Mouse (Mus musculus): ENCODE results near the gene Lad1. TPM values are rescaled to one million over a fixed set of nuclear protein-coding genes. Genes with fewer than 3 reads are reported as not detected.

Lad1 gene
- total and polyA plus RNA-seq, 2 experiments from 2014 or later, result 0.40 to 0.81 TPM

GRCm38 (mm10) chr1:135813687-135814395, 4.6 kb upstream of the Lad1 start:
- H3K4me1 ChIP-seq (ENCODE audit: insufficient read depth), result no peaks in the 10 kb centered on the region
- WGBS, result 79% methylated on average over 5 of the region's 5 CpGs
- no peak overlapping the region for H3K9ac ChIP-seq
- TF ChIP-seq CTCF (IDR thresholded peaks at IDR 0.05; ENCODE audit: low read depth), result no peak
- H3K4me3 ChIP-seq (ENCODE audit: low read depth, low read length), result no peak overlapping the region
- H3K4me2 ChIP-seq (ENCODE audit: low read depth), result no peak overlapping the region
- no peaks in the 10 kb centered on the region for H3K36me3 ChIP-seq (ENCODE audit: insufficient read depth)
- H3K27ac ChIP-seq (ENCODE audit: low read depth, low read length), result no peak overlapping the region
- H3K9me3 ChIP-seq (ENCODE audit: low read length), result no peaks in the 10 kb centered on the region
- no peak for ATAC-seq
- H3K27me3 ChIP-seq (ENCODE audit: insufficient read depth, low read length), result peaks cover 14% of the 10 kb centered on the region; the same call in 1 of the 2 replicates
- no peak for DNase-seq

- Histone ChIP-seq H3K9ac (no peak overlapping the region), H3K4me2 (ENCODE audit: low read depth) (no peak overlapping the region), H3K36me3 (ENCODE audit: insufficient read depth) (no peaks in the 10 kb centered on the region), H3K27me3 (ENCODE audit: insufficient read depth, low read length) (peaks cover 18% of the 10 kb centered on the region), H3K9me3 (ENCODE audit: low read length) (no peaks in the 10 kb centered on the region), H3K4me1 (ENCODE audit: insufficient read depth) (no peaks in the 10 kb centered on the region), H3K27ac (ENCODE audit: low read depth, low read length) (no peak overlapping the region), H3K4me3 (ENCODE audit: low read depth, low read length) (no peak overlapping the region)
- ATAC-seq, result no peak
- no peak for TF ChIP-seq CTCF (IDR thresholded peaks at IDR 0.05; ENCODE audit: low read depth)
- WGBS, result 73% methylated on average over 5 of the region's 5 CpGs
- DNase-seq, result no peak
Observed at GRCm38 (mm10) chr1:135814531-135814930, 3.9 kb upstream of the Lad1 start.

GRCm38 (mm10) chr1:135817595-135817994, 803 bp upstream of the Lad1 start:
- 75% methylated on average over 4 of the region's 4 CpGs for WGBS
- H3K9me3 ChIP-seq (ENCODE audit: low read length), result no peaks in the 10 kb centered on the region
- peaks cover 24% of the 10 kb centered on the region for H3K27me3 ChIP-seq (ENCODE audit: insufficient read depth, low read length)
- DNase-seq (no peak), ATAC-seq (no peak)
- TF ChIP-seq CTCF (IDR thresholded peaks at IDR 0.05; ENCODE audit: low read depth), result no peak
- H3K4me2 ChIP-seq (ENCODE audit: low read depth), result no peak overlapping the region
- no peak overlapping the region for H3K4me3 ChIP-seq (ENCODE audit: low read depth, low read length)
- no peak overlapping the region for H3K9ac ChIP-seq
- H3K36me3 ChIP-seq (ENCODE audit: insufficient read depth), result no peaks in the 10 kb centered on the region
- H3K4me1 ChIP-seq (ENCODE audit: insufficient read depth), result no peaks in the 10 kb centered on the region
- H3K27ac ChIP-seq (ENCODE audit: low read depth, low read length), result no peak overlapping the region

- WGBS, result 89% methylated on average over 10 of the region's 10 CpGs
- Histone ChIP-seq H3K36me3 (ENCODE audit: insufficient read depth) (no peaks in the 10 kb centered on the region), H3K4me1 (ENCODE audit: insufficient read depth) (no peaks in the 10 kb centered on the region), H3K9me3 (ENCODE audit: low read length) (no peaks in the 10 kb centered on the region), H3K27me3 (ENCODE audit: insufficient read depth, low read length) (peaks cover 24% of the 10 kb centered on the region), H3K4me3 (ENCODE audit: low read depth, low read length) (no peak overlapping the region), H3K4me2 (ENCODE audit: low read depth) (no peak overlapping the region), H3K27ac (ENCODE audit: low read depth, low read length) (no peak overlapping the region), H3K9ac (no peak overlapping the region)
- ATAC-seq, result no peak
- TF ChIP-seq CTCF (IDR thresholded peaks at IDR 0.05; ENCODE audit: low read depth), result no peak
- DNase-seq, result no peak
Observed at GRCm38 (mm10) chr1:135820071-135820470, 1.7 kb downstream of the Lad1 start.

GRCm38 (mm10) chr1:135820736-135821364, 2.5 kb downstream of the Lad1 start:
- Histone ChIP-seq H3K4me2 (ENCODE audit: low read depth) (no peak overlapping the region), H3K4me3 (ENCODE audit: low read depth, low read length) (no peak overlapping the region), H3K9me3 (ENCODE audit: low read length) (no peaks in the 10 kb centered on the region), H3K9ac (no peak overlapping the region), H3K27ac (ENCODE audit: low read depth, low read length) (no peak overlapping the region), H3K27me3 (ENCODE audit: insufficient read depth, low read length) (peaks cover 24% of the 10 kb centered on the region), H3K36me3 (ENCODE audit: insufficient read depth) (no peaks in the 10 kb centered on the region), H3K4me1 (ENCODE audit: insufficient read depth) (no peaks in the 10 kb centered on the region)
- no peak for TF ChIP-seq CTCF (IDR thresholded peaks at IDR 0.05; ENCODE audit: low read depth)
- DNase-seq (no peak), ATAC-seq (no peak)
- WGBS, result 87% methylated on average over 16 of the region's 16 CpGs

GRCm38 (mm10) chr1:135821780-135822179, 3.4 kb downstream of the Lad1 start:
- Histone ChIP-seq H3K36me3 (ENCODE audit: insufficient read depth) (no peaks in the 10 kb centered on the region), H3K9ac (no peak overlapping the region), H3K9me3 (ENCODE audit: low read length) (no peaks in the 10 kb centered on the region), H3K4me1 (ENCODE audit: insufficient read depth) (no peaks in the 10 kb centered on the region), H3K27me3 (ENCODE audit: insufficient read depth, low read length) (peaks cover 20% of the 10 kb centered on the region), H3K27ac (ENCODE audit: low read depth, low read length) (no peak overlapping the region), H3K4me3 (ENCODE audit: low read depth, low read length) (no peak overlapping the region), H3K4me2 (ENCODE audit: low read depth) (no peak overlapping the region)
- DNase-seq (no peak), ATAC-seq (no peak)
- WGBS, result 71% methylated on average over 7 of the region's 7 CpGs
- TF ChIP-seq CTCF (IDR thresholded peaks at IDR 0.05; ENCODE audit: low read depth), result no peak

- DNase-seq, result peak; percentile 48
- H3K9me3 ChIP-seq (ENCODE audit: low read length), result no peaks in the 10 kb centered on the region
- H3K4me2 ChIP-seq (ENCODE audit: low read depth), result no peak overlapping the region
- WGBS, result 33% methylated on average over 1 of the region's 1 CpGs
- no peak overlapping the region for H3K27ac ChIP-seq (ENCODE audit: low read depth, low read length)
- ATAC-seq, result peak; percentile 45; the same call in 1 of the 2 replicates
- peak; percentile 74 for TF ChIP-seq CTCF (IDR thresholded peaks at IDR 0.05; ENCODE audit: low read depth)
- H3K4me1 ChIP-seq (ENCODE audit: insufficient read depth), result no peaks in the 10 kb centered on the region
- no peaks in the 10 kb centered on the region for H3K36me3 ChIP-seq (ENCODE audit: insufficient read depth)
- no peak overlapping the region for H3K4me3 ChIP-seq (ENCODE audit: low read depth, low read length)
- no peak overlapping the region for H3K9ac ChIP-seq
- no peaks in the 10 kb centered on the region for H3K27me3 ChIP-seq (ENCODE audit: insufficient read depth, low read length)
Observed at GRCm38 (mm10) chr1:135828918-135829317, 10.5 kb downstream of the Lad1 start.

All from forebrain, postnatal 0 days (tissue).